Mouse (Mus musculus) T-helper 17 cell (primary cell): ENCODE data around the gene Phlda3.

Experiments used
- in situ Hi-C, 2 experiments: fragments of 300-600 bp; cut with MboI, MseI; formaldehyde crosslinking; loops; 1 replicate in 1 of 2; 2 replicates in 1 of 2; pipeline ENCODE4 v1.15.1; 2025; ENCODE audit warnings: high pct_unique_total_duplicates in 2 of 2

The Phlda3 gene

DNA sequence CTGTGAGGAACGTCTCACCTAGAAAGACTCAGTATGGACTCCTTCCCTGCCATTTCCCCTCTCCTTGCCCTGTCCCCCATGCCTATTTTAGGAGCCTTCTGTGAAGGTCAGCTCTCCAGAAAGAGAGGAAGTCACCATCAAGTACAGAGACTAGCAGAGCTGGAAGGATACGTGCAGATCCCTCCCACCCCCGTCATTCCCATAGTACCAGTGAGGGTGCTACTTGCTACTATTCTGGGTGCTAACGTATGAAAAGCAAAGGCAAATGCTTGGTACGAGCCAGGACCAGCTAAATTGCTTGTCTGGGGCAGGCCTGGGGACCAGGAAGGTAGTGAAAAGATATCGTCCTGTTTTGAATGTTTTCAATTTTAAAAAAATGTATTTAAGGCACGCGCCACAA lies 8.6 kb upstream of the Phlda3 start:
- in situ Hi-C loops = no loop called here

DNA sequence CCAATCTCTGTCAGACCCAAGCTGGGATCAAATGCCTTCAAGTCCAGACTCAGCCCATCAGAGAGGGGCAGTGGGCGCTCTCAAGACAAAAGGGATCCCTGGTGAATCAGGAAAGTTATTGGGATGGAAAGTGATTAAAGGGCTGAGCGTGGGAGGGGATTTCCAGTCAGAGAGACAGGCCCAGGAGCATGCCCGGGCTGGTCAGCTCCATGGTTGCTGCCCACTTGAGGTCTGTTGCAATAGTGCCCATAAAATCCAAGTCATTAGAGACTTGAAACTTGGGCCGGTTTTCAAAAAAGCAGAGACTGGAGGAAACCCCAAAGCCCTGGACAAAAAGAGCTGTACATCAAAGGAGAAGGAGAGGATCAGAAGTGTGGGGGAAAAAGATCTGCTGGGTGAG lies 6.2 kb upstream of the Phlda3 start:
- in situ Hi-C loops = no loop called here

DNA sequence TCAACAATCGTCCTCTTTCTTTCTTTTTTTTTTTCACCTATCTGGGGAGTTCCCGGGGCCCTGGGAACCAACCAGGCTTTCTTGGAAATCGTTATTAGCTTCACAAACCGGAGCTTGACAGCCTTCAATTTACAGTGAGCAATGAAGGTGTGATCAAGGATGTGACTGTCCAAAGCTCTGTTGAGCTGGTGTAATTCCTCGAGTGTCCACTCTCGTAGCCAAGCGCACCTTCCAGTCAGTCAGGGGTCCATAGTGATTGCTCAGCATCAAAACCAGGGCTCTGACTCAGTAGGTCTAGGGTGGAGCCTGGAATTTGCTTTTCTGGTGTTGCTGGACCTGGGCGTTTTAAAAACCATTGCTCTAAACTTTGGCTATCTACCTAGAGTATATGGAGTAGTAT lies 5.7 kb upstream of the Phlda3 start:
- in situ Hi-C loops = no loop called here

DNA sequence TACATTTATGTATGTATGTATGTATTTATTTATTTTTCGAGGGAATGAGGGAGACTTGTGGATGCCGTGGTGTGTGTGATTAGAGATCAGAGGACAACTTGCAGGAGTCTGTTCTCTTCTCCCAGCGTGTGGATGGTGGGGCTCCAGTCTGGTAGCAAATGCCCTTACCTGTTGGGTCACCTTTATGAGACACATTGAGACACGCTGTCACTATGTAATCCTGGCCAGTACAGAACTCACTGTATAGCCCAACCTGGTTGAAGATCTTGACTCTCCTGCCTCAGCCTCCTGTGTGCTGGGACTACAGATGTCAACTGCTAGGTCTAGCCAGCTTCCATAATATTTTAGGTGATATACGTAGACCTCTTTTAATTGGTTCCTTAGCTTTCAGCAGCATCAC lies 4.2 kb upstream of the Phlda3 start:
- in situ Hi-C loops = no loop called here

DNA sequence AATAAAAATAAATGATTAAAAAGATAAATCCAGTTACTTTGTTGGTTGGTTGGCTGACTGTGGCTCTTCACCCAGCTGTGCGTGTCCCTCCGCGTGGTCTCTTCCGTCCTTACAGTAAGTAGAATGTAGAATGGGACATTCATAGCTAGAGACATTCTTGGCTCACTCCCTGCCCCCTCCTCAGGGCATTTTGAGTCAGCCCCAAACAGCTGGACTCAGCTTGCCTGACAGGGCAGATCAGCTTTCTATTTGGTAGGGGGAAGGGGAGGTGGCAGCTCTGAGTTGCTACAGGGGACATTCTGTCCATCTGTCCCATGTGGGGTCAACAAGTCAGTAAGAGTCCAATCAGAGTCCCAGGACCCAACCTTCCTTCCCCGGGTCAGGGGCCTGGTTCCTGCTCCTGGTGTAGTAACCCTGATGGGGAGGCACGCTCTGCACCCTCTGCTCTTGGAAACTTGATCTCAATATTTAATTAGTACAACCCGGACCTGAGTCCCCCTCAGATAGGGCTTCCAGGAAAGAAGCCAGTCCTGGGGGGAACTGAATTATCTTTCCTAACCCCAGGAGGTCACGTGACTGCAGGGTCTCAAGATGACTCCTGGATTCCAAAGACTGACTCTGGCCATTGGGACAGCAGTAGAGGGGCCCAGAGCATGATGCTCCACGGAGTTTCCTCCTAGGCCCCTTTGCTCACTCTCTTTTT lies 2.3 kb upstream of the Phlda3 start:
- in situ Hi-C loops = no loop called here

DNA sequence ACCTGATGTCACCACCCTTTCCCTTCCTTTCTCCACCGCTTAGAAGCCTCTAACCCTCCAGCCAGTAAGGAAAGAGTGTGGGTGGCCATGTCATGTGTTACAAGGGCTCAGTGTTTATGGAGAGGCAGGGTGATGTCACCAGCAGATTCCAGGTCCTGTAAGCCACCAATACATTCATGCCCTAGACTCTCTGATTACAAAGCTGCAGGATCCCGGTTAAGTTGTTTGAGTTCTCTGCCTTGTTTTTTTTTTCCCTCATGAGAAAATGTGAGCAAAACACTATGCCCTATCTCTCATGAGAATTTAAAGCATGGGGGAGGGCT lies 1.8 kb upstream of the Phlda3 start:
- in situ Hi-C loops = no loop called here

DNA sequence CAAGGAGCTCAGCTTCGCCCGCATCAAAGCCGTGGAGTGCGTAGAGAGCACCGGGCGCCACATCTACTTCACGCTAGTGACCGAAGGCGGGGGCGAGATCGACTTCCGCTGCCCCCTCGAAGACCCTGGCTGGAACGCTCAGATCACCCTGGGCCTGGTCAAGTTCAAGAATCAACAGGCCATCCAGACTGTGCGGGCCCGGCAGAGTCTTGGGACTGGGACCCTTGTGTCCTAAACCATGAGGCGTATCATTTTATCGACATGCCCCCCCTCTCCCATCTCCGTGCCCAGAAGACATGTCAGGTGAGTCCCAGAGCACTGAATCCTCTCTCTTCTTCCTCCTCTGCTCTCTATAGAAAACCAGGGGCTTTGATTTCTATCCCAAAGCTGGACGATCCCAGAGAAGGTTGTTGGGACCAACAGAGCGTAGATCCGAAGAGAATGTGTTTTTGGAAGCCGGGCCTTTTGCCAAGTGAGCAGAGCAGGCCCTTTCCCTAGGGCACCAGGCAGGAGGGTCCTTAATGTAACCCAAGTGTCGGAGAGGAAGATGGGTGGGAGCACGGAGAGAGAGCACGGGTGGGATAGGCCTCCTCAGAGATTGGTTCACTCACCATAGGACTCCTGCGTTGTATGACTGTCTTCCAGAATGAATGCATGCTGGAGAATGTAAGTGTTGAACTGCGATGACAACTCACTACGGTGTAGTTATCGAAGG lies 830 bp downstream of the Phlda3 start:
- in situ Hi-C loops = no loop called here

DNA sequence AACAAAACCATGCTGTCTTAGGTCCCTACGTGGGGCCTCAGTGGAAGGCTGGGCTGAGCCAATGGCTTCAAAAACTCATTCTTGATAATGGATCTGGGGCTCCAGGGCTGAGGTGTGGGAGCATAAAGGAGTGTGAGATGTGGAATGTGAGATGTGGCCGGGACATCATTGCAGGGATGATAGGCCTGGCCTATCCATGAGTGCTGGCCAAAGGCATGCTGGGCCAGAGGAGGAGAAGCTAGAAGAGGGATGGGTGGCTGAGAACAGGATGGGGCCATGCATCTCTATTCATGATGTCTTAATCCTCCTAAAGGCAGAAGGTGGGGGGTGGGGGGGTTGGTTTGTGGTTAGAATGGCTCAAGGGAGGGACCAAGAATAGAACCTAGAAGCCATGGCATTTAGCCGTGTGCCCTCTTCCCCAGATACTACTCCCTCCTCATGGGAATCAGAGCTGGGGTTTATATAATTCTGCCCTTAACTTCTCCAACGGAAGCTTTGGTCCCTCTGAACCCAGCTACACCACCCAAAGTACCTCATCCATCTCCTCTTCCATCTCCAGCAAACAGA lies 1.5 kb downstream of the Phlda3 start:
- in situ Hi-C loops = no loop called here

DNA sequence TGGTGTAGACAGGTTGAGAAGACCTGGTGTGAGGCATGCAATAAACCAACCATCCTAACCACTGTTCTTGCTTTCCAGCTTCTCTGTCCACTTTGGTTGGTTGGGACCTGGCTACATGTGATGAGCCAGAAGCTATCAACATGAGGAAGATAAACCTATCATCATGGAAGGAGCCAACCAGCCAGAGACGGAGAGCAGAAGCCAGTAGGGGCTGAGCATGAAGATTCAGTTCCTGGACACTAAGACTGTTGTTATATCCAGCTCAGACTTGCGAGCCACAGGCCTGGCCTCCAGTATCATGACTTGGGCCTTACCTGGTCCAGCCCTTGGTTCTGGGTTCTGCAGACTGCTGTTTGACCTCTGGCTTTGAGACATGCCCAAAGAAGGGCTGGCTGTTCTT lies 2.5 kb downstream of the Phlda3 start:
- in situ Hi-C loops = no loop called here

DNA sequence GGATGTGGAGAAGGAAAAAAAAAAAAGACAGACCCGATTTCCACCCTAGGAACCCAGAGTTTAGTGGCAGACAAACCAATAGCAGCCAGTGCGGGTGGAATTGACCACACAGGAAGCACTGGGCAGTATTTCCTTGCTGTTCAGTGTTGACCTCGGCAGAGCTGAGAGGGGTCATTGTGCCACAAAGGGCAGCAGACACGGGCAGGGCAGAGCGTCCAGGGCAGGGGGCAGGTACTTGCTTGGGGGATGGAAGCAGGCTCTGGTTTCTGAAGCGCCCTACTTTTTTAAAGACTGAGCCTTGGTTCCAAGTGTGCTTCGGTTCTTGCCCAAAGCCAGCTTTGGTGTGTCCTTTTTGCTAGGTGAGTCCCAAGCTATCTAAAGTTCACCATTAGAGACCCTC lies 4.3 kb downstream of the Phlda3 start:
- in situ Hi-C loops = loop anchor here in 1 of 2 experiments (10.0 kb wide), 1 partner anchor 1565 kb away; no protein-coding TSS in a partner anchor

DNA sequence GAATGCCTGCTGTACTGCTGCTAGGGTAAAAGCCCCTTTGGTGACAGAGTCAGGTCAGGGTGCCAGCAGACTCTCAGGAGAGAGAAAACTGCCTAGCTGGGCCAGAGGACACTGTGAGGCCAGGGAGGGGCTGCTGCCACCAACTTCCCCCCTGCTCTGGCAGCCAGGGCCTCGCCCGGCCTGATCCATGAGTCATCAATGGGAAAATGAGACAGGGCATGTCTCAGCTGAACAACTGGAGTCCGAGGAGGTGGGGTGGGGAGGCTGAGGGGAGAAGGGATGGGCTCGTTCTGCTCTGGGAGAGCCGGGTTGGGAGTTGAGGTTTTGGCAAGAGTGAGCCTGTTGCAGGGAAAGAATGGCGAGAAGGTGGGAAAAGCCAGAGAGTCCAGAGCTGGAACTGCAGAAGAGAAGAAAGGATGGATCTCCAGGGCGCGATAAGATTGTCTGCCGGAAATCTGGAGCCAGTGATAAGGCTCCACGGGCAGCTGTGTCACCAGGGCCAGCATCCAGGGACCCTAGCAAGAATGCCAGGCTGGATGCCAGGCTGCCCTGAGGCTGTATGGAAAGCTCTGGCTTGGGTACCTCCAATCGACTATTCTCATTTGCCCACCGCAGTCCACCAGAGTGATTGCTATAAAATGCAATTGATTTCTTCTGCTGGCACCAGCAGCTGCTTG lies 5.1 kb downstream of the Phlda3 start:
- in situ Hi-C loops = loop anchor here in 1 of 2 experiments (10.0 kb wide), 1 partner anchor 1566 kb away; no protein-coding TSS in a partner anchor

DNA sequence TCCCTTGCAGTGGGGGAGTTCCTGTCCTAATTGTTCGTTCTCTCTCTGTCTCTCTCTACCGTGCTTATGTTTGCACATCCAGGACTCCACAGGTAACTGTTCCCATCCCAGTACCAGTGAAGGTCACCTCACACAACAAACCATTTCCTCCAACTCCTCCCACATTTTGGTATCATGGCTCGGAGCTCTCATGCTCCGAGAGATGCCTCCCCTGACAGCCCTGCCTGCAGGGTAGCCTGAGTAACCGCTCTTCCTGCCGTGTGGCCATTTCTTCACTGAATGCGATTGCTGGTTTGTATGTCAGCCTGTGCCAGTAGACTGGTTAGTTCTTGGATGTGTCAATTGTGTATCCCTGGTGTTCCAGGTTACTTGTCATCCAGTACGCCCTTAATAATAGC lies 5.7 kb downstream of the Phlda3 start:
- in situ Hi-C loops = loop anchor here in 1 of 2 experiments (10.0 kb wide), 1 partner anchor 1567 kb away; no protein-coding TSS in a partner anchor

DNA sequence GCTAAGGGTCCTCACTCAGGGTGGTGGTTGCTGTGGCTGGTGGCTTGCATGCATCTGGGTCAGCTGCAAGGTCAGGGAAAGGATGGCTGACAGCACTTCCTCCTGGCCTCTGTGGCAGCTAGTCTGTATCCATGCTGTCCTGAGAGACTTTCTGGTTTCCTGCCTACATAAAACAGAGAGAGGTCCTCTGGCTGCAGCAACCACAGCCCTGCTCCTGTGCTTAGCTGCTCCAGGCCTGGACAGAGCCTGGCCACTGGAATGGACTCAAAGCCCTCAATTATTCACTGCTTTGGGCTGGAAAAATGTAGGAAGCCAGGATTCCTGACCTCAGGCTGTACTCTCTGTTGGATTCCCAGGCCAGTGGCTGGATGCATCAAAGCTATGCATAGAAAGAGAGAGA lies 10.7 kb downstream of the Phlda3 start:
- in situ Hi-C loops = loop anchor here in 1 of 2 experiments (10.0 kb wide), 1 partner anchor 1572 kb away; no protein-coding TSS in a partner anchor

DNA sequence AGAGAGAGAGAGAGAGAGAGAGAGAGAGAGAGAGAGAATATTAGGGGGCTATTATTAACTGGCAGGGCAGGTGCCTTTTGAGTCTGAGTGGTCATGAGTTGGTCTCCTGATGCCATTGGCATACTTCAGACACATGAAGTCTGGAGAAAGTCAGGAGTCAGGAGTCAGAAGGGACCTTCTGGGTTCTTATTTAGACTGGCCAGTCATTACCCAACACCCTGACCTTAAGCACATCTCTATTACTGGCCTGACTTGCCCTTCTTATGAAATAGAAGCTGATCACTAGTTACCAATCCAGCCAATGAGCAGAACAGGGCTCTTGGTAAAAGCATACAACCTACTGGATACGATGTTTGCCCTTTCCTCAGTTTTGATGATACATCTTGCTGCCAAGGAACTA lies 11.1 kb downstream of the Phlda3 start:
- in situ Hi-C loops = loop anchor here in 1 of 2 experiments (10.0 kb wide), 1 partner anchor 1572 kb away; no protein-coding TSS in a partner anchor

DNA sequence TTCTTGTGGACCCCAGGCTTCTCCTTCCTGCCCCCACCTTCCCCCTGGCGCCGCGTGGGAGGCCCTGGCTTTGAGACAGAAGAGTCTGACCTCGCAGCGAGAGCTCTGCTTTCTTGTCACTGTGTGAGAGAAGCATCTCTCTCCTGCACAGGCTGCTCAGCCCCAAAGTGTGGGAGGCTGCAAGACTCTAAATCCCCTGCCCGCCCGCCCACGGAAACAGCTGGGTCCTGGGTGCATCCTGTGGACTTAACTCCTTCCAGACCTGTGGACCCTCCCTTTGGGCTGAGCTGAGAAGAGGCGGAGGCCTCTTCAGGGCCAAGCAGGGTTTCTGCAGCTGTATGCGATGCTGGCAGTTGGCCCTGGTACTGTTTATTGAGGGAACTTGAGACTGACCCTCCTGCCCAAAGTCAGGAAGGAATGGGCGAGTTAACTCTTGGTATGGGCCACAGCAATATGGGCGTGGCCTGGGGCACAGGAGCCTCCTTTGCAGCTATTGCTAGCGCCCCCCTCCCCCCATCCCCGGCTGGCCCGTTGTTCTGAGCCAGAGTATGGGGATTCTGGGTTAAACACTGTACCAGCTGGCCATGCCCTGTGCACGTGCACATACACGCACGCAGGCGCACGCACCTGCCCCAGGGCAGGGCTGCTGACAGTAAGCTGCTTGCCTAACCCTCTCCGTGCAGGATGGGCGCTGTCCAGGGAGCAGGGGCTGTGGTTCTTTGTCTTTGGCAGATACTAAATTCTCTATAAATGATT lies 13.0 kb downstream of the Phlda3 start, which contains the start of gene Tnni1:
Tnni1 (plus strand) TSS at position 655 of the 756 bp plus-strand sequence.
- in situ Hi-C loops = loop anchor here in 1 of 2 experiments (10.0 kb wide), 1 partner anchor 1574 kb away; no protein-coding TSS in a partner anchor

DNA sequence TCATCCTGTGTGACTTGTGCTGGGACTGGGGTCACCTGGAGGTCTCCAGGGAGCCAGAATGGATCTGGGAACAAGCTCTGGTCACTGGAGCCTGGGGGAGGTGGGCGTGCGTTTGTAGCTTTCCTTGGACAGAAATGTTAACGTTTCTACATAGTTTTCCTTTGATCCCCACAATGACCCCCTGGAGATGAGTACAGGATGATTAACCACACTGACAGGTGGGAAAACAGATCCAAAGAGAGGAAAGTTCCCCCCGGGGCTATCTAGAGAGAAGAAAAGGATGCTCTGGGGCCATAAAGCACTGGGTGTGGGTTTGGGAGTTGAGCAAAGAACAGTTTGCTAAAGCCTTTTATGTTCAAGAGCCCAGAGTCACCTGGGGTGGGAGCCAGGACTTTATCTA lies 14.7 kb downstream of the Phlda3 start:
- in situ Hi-C loops = loop anchor here in 1 of 2 experiments (5.0 kb wide), 1 partner anchor 63 kb away; no protein-coding TSS in a partner anchor

DNA sequence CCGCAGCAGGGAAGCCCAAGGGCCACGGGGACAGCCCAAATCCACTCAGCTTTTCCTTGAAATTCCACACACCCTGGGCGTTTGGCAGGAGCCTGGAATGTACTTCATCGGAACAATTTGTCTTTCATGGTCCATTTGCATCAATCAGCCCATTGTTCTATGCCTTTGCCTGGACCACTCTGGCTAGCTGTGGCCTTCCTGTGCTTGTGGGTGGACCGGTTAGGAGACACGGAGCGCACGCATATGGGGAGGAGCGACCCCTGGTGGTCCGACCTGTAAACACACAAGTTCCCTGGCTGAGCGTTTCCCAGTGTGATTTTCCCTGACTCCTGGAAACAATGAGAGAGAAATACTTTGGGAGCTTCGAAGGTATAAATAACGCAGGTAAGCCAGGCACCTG lies 15.3 kb downstream of the Phlda3 start:
- in situ Hi-C loops = loop anchor here in 1 of 2 experiments (5.0 kb wide), 1 partner anchor 64 kb away; no protein-coding TSS in a partner anchor

DNA sequence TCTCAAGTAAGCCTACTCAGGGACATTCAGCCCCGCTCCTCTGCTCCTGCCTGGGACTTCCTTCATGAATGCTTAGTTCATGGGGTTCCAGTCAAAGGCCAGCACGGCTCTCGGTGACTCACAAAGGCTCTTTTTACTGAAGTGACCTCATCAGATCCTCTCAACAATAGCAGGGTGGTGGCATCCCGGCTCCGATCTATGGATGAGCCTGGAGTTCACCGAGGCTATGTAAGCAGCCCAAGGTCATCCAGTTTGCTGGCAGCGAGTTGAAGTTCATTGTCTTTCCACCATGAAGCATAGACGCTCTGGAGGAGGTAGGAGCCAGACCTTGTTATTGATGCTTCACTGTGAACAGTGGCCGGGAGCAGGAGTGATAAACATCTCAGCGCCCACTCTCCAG lies 16.9 kb downstream of the Phlda3 start:
- in situ Hi-C loops = loop anchor here in 1 of 2 experiments (5.0 kb wide), 1 partner anchor 66 kb away; no protein-coding TSS in a partner anchor

DNA sequence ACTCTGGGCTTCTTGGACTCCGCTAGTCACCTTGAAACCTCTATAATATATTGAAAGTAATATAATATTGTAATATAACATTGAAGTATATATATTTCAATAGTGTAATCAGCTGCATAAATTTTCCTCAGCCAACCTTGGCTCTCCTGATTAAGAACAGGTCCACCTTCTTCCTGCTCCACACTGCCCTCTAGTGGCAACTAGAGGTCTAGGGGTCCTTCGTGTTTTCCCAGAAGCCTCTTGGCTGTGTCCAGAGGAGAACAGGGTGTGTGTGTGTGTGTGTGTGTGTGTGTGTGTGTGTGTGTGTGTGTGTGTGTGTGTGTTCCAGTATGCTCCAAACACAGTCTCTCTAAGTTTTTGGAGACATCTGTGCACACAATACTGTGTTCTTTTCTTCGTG lies 21.9 kb downstream of the Phlda3 start:
- in situ Hi-C loops = loop anchor here in 1 of 2 experiments (5.0 kb wide), 1 partner anchor 65 kb away; the partner anchor contains the start of gene Csrp1

DNA sequence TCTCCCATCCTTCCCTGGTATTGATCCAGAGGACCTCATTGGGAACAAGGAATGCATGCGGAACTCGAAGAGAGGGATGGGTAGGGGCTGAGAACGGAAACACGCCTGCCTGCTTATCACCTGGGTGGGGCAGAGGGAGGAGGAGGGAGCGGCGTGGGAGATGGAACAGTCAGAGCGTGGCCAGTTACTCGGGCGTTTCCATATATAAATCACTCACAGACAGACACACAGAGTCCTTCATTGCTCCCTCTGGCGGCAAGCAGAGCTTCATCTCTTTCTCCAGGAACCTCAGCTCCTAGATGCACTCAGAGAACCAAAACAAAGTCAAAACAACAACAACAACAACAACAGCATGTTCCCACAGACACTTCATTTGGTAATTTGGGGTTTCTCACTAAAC lies 22.8 kb downstream of the Phlda3 start:
- in situ Hi-C loops = loop anchor here in 1 of 2 experiments (5.0 kb wide), 1 partner anchor 66 kb away; the partner anchor contains the start of gene Csrp1

DNA sequence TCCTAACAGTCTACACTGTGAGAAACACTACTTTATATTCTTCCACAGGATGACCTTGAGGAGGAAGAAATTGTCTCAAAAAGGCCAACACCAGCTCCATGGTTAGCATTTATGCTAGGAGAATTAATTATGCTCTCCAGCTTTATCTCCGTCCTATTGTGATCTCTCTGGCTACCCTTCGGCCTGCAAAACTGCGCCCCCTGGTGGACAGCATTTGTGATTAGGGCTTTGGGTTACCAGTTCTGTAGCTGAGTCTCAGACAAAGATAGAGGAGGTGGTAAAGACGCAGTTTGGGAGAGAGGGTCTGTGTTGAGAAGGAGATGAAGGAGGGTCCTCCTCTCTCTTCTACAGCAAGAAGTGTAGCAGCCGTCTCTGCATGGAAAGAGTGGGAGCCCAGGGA lies 23.9 kb downstream of the Phlda3 start:
- in situ Hi-C loops = loop anchor here in 1 of 2 experiments (5.0 kb wide), 1 partner anchor 68 kb away; the partner anchor contains the start of gene Csrp1
